Mouse (Mus musculus) layer of hippocampus, adult 9-11 months (tissue): Measurements from ENCODE around the gene Prpsap2.

ENCODE experiments used
- DNase-seq: peaks from one replicate; pipeline ENCODE4 v3.0.0; 2022

The Prpsap2 gene

DNA sequence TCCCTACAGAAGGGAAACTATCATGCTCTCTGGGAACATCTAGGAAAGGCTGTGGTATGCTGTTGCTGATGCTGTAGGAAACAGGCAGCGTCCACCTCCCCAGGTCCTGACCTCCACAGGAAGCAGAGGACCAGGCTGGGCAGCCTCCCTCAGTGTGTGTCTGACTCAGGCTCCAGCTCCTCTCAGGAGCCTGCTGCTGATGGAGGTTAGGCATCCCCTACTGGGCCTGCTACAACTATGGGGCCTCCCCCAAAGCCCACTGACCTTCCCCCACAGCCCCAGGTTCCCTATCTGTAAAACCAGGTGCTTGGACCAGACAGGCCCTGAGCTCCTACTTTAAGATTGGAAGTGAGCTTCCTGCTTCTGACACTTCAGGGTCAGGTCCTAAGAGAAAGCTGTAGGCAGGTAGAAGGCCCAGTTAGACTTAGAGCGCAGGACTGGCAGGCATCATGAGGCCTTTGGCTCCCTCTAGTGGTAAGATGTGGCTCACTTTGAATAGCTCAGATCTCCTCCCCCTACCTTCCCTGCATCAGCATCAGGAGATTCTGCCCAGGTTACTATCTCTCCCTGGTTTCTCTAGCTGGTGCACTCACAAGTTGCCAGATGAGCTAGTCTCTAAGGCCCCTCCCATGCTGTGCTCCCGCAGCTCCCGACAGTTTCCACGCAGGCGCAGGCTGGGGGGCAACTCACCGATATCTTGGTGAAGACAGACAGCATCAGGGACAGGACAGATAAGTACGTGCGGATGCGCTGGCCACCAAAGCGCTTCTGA lies 47.4 kb downstream of the Prpsap2 start:
- peak; percentile 71 for DNase-seq

DNA sequence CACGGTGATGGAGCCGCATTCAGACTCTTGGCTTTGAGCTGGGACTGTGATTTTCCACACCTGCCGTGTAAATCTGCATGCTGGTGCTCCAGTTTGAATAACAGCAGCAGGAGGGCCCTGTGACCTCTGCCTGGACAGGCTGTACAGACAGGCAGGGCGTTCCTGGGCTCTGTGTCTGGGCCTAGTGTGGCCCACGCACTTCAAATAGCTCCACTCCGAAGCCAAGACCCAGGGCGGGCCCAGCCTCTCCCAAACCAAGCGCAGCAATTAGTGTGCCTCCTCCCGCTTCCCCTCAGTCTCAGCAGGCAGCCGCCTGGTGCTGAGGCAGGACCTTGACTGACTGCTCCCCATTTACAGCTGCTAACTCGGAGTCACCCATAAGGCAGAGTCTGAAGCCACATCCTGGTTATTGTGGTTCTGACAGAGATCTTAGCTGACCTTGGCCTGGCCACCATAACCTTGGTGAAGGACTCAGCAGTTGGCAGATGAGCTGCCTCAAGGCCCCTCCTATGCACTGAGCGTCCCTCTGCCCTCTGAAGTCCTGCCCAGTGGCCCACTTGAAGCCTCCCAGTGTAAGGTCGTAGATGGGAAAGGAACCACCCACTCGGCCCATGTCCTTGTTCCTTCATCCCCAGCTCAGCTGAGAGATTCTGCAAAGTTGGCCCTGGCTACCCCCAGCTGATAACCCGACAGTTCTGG lies 48.6 kb downstream of the Prpsap2 start:
- DNase-seq, result no peak

GRCm38 (mm10) chr11:61708928-61709327 lies 53.0 kb downstream of the Prpsap2 start:
- DNase-seq, result no peak

- no peak for DNase-seq
Measured at GRCm38 (mm10) chr11:61706232-61706631, 55.7 kb downstream of the Prpsap2 start.

DNA sequence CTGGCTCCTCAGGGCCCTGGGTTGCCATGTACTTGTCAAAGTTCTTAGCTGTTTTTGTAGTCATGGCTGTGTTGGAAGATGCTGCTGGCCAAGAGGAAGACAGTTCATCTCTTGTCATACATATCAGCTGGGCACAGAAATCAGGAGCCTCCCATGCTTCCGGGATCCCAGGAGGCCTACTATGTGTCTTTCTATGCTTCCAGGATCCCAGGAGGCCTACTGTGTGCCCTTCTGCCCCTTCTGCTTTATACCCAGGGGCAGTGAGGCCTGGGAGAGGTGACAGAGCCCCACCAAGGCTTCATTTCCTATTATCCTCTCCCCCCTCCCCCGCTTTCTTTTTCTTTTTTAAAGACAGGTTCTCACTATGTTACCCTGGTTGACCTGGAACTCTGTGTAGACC lies 56.3 kb downstream of the Prpsap2 start:
- no peak for DNase-seq

DNA sequence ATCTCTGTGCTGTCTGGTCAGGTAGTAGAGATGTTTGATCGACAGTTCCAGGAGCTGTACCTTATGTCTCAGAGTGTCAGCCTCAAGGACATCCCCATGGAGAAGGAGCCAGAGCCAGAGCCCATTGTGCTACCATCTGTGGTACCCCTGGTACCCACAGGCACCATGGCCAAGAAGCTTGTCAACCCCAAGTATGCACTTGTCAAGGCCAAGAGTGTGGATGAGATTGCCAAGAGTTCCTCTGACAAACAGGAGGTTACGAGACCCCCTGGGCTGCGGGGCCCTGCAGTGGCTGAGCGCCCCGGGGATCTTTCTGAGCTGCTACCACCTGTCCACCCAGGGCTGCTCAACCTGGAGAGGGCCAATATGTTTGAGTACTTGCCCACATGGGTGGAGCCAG lies 59.4 kb downstream of the Prpsap2 start:
- no peak for DNase-seq

DNA sequence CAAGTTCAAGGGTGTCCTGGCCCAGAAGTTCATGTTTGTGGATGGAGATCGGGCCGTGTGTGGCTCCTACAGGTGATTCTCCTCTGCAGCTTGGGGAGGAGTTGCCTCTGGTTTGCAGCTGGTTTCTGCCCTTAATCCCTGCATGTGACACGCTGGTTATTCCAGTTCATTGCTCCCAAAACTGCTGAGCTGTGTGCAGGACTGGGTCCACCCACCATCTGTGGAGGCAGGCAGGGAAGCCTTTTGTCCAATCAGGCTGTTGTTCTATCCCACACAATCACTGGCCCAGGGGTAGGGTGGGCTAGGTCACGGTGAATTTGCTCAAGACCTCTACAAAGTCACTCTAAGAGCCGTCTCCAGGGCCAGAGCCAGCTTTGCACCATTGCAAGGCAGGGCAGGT lies 60.2 kb downstream of the Prpsap2 start:
- DNase-seq, result no peak

GRCm38 (mm10) chr11:61699933-61700332 lies 62.0 kb downstream of the Prpsap2 start:
- DNase-seq, result no peak

- no peak for DNase-seq
Measured at GRCm38 (mm10) chr11:61699460-61699859, 62.4 kb downstream of the Prpsap2 start.

DNA sequence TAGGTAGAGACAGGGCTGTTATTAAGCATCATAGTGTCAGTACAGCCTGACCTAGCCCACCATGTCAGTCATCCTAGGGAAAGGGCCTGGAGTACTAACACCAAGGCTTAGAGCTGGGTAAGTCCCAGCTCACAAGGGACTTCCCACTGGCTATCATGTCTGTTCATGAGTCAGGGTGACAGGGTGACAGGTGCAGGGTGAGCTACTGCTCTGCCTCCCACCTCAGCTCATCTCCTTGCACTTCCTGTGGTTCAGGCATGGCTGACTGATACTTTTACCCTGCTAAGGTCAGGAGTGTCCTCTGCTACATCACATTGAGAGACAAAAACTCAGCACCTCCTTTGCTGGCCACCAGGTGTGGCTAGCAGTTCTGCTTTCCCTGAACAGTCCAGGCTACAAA lies 63.0 kb downstream of the Prpsap2 start:
- DNase-seq, result no peak

- no peak for DNase-seq
Measured at GRCm38 (mm10) chr11:61692996-61693395, 68.9 kb downstream of the Prpsap2 start.

DNA sequence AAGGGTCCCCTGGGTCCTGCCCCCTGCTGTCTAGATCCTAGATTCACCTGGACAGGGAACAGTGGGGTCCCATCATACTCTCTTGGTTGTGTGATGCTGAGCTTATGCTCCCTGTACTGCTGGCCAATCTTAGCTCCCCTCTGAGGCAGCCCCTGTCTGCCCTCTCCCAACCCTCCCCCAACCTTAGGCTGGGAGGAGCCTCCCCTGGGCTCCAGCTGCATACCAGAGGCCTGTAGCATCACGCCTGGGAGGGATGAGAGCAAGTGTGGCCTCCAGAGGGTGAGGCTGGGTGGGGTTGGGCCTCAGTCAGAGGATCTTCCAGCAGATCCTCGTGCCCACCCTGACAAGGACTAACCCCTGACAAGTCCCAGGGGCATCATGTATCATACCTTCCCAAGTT lies 74.3 kb downstream of the Prpsap2 start:
- DNase-seq, result no peak

DNA sequence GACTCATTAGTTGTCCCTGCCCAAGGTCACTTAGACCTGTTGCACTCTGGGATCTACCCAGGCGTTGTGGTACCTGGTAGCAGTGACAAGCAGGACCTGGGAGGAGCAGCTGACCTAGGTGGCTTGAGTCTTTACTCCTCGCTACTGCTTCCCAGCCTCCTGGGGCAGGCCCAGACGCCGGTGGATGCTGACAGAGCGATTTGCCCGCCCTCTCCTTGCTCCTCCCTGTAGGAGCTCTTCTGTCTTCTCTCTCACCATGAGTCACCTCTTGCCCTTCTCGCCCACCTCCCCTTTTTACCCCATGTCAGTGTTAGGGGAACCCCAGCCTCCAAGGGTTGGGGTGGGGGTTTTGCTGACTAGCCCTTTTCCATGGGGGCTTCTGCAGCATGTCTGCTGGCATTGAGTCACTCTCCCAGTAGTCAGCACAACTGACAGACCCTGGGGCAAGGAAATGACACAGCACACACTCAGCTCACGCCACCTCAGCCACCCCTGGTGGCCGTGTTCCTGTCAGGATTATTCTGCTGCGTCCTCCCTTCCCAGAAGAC lies 74.9 kb downstream of the Prpsap2 start:
- no peak for DNase-seq

GRCm38 (mm10) chr11:61686141-61686540 lies 75.7 kb downstream of the Prpsap2 start:
- DNase-seq, result no peak

GRCm38 (mm10) chr11:61685119-61685725 lies 76.7 kb downstream of the Prpsap2 start:
- no peak for DNase-seq

GRCm38 (mm10) chr11:61683907-61684731 lies 77.8 kb downstream of the Prpsap2 start, which contains the start of gene Fam83g:
Gene Fam83g (plus strand): TSS chr11:61684091.
- no peak for DNase-seq
